Mouse (Mus musculus): Measurements from ENCODE around the gene Ubl3. TPM values are rescaled to one million over a fixed set of nuclear protein-coding genes. Genes with fewer than 3 reads are reported as not detected.

The Ubl3 gene
- polyA plus RNA-seq, 1 experiment from 2014 or later: 65.5 TPM

- WGBS: 52% methylated on average over 14 of the region's 14 CpGs
- no peaks in the 10 kb centered on the region for H3K9me3 ChIP-seq (replicated peaks)
- no peak overlapping the region for H3K27ac ChIP-seq
- no peaks in the 10 kb centered on the region for H3K36me3 ChIP-seq
- no peak overlapping the region for H3K4me3 ChIP-seq
- no peaks in the 10 kb centered on the region for H3K4me1 ChIP-seq (replicated peaks)
- H3K4me2 ChIP-seq: no peak overlapping the region
- no peak for ATAC-seq (replicated peaks; ENCODE audit: insufficient number of reproducible peaks, insufficient read depth, low FRiP score, low read depth)
- H3K27me3 ChIP-seq: no peaks in the 10 kb centered on the region
- no peak overlapping the region for H3K9ac ChIP-seq
Observed at GRCm38 (mm10) chr5:148468626-148469441, 83.8 kb downstream of the Ubl3 start.

- Histone ChIP-seq H3K4me3 (no peak overlapping the region), H3K4me1 (replicated peaks) (no peaks in the 10 kb centered on the region), H3K9ac (no peak overlapping the region), H3K9me3 (replicated peaks) (no peaks in the 10 kb centered on the region), H3K27me3 (no peaks in the 10 kb centered on the region), H3K36me3 (no peaks in the 10 kb centered on the region), H3K27ac (no peak overlapping the region), H3K4me2 (no peak overlapping the region)
- ATAC-seq (replicated peaks; ENCODE audit: insufficient number of reproducible peaks, insufficient read depth, low FRiP score, low read depth): no peak
- WGBS: 52% methylated on average over 8 of the region's 8 CpGs
Observed at GRCm38 (mm10) chr5:148466933-148467607, 85.5 kb downstream of the Ubl3 start.

- ATAC-seq (replicated peaks; ENCODE audit: insufficient number of reproducible peaks, insufficient read depth, low FRiP score, low read depth): no peak
- H3K27me3 ChIP-seq: no peaks in the 10 kb centered on the region
- no peak overlapping the region for H3K4me2 ChIP-seq
- no peaks in the 10 kb centered on the region for H3K4me1 ChIP-seq (replicated peaks)
- no peaks in the 10 kb centered on the region for H3K36me3 ChIP-seq
- no peak overlapping the region for H3K9ac ChIP-seq
- 77% methylated on average over 5 of the region's 5 CpGs for WGBS
- H3K9me3 ChIP-seq (replicated peaks): no peaks in the 10 kb centered on the region
- no peak overlapping the region for H3K4me3 ChIP-seq
- no peak overlapping the region for H3K27ac ChIP-seq
Observed at GRCm38 (mm10) chr5:148466116-148466515, 86.5 kb downstream of the Ubl3 start.

- no peak overlapping the region for H3K9ac ChIP-seq
- H3K4me1 ChIP-seq (replicated peaks): no peaks in the 10 kb centered on the region
- no peaks in the 10 kb centered on the region for H3K36me3 ChIP-seq
- no peak overlapping the region for H3K27ac ChIP-seq
- no peak overlapping the region for H3K4me3 ChIP-seq
- no peaks in the 10 kb centered on the region for H3K27me3 ChIP-seq
- 89% methylated on average over 9 of the region's 9 CpGs for WGBS
- H3K4me2 ChIP-seq: no peak overlapping the region
- no peaks in the 10 kb centered on the region for H3K9me3 ChIP-seq (replicated peaks)
- no peak for ATAC-seq (replicated peaks; ENCODE audit: insufficient number of reproducible peaks, insufficient read depth, low FRiP score, low read depth)
Observed at GRCm38 (mm10) chr5:148465091-148465490, 87.5 kb downstream of the Ubl3 start.

GRCm38 (mm10) chr5:148464489-148464888 lies 88.1 kb downstream of the Ubl3 start:
- no peaks in the 10 kb centered on the region for H3K27me3 ChIP-seq
- no peak overlapping the region for H3K9ac ChIP-seq
- no peak overlapping the region for H3K27ac ChIP-seq
- no peak for ATAC-seq (replicated peaks; ENCODE audit: insufficient number of reproducible peaks, insufficient read depth, low FRiP score, low read depth)
- no peak overlapping the region for H3K4me2 ChIP-seq
- no peaks in the 10 kb centered on the region for H3K9me3 ChIP-seq (replicated peaks)
- 68% methylated on average over 7 of the region's 7 CpGs for WGBS
- H3K4me3 ChIP-seq: no peak overlapping the region
- H3K4me1 ChIP-seq (replicated peaks): no peaks in the 10 kb centered on the region
- no peaks in the 10 kb centered on the region for H3K36me3 ChIP-seq

- H3K9ac ChIP-seq: no peak overlapping the region
- no peaks in the 10 kb centered on the region for H3K36me3 ChIP-seq
- ATAC-seq (replicated peaks; ENCODE audit: insufficient number of reproducible peaks, insufficient read depth, low FRiP score, low read depth): no peak
- H3K27me3 ChIP-seq: no peaks in the 10 kb centered on the region
- 87% methylated on average over 6 of the region's 6 CpGs for WGBS
- H3K4me2 ChIP-seq: no peak overlapping the region
- H3K4me3 ChIP-seq: no peak overlapping the region
- no peaks in the 10 kb centered on the region for H3K4me1 ChIP-seq (replicated peaks)
- no peak overlapping the region for H3K27ac ChIP-seq
- H3K9me3 ChIP-seq (replicated peaks): no peaks in the 10 kb centered on the region
Observed at GRCm38 (mm10) chr5:148463783-148464294, 88.8 kb downstream of the Ubl3 start.

Other genes starting within 250 kb of the Ubl3 start
- gene Slc7a1, start 152.9 kb downstream of the Ubl3 start, polyA plus RNA-seq (2015; fragmentation: Nextera tagmentation; extraction: Ambion mirVana): 13.6 and 17.1 TPM in 2 replicates

Data from heart, embryonic 15.5 days (tissue).